In genomic region chr6:55520237-55521095, GRCm38 (mm10) we compare ENCODE assay signal across 8 mouse cellular contexts.
DNase-seq lines count a peak whose midpoint lies in the region; ATAC-seq and TF ChIP-seq lines count a peak whose summit lies in the region.

No protein-coding gene starts in this region.

- H3K27me3 ChIP-seq in ES-Bruce4 (ENCODE audit: control insufficient read depth, insufficient read depth, low read length, poor library complexity, severe bottlenecking) = no peaks in the 10 kb centered on the region
- H3K27me3 ChIP-seq in embryonic facial prominence, embryonic 15.5 days = no peaks in the 10 kb centered on the region

- H3K27ac ChIP-seq in ES-Bruce4 (ENCODE audit: insufficient read depth, low read length) = no peak overlapping the region
- no peak overlapping the region for H3K27ac ChIP-seq in embryonic facial prominence, embryonic 15.5 days (replicated peaks)

- ATAC-seq in embryonic facial prominence, embryonic 15.5 days (ENCODE audit: insufficient number of reproducible peaks, low FRiP score, low TSS enrichment, low read depth) = no peak

- intact Hi-C loops in heart, postnatal 14 days (cut with DNase I) = loop anchor here (1.0 to 10.0 kb wide), 2 partner anchors 430 to 524 kb away; no protein-coding TSS in a partner anchor

- no peak overlapping the region for H3K9ac ChIP-seq in ES-Bruce4 (ENCODE audit: low read depth, poor library complexity, severe bottlenecking)
- H3K9ac ChIP-seq in embryonic facial prominence, embryonic 15.5 days = no peak overlapping the region

- 54% methylated on average over 11 of the region's 11 CpGs for WGBS in embryonic facial prominence, embryonic 15.5 days

- no peak for TF ChIP-seq POLR2A in ES-Bruce4 (IDR thresholded peaks at IDR 0.05; ENCODE audit: insufficient read depth, low read length)

- no peaks in the 10 kb centered on the region for H3K4me1 ChIP-seq in ES-Bruce4 (ENCODE audit: control insufficient read depth, insufficient read depth, low read length)
- no peaks in the 10 kb centered on the region for H3K4me1 ChIP-seq in embryonic facial prominence, embryonic 15.5 days

- peak; percentile 37 to 52 for DNase-seq in adrenal gland, postnatal 36 days
- peak; percentile 36 to 59 for DNase-seq in heart, postnatal 14 days
- peak; percentile 47 to 58 for DNase-seq in kidney, postnatal 36 days
- peak; percentile 16 for DNase-seq in lung, postnatal 25 days (ENCODE audit: low spot score)
- DNase-seq in right cerebral cortex, postnatal 4 days = peak; percentile 79
- DNase-seq in B cell, adult 2 months = no peak

- no peak for TF ChIP-seq EP300 in ES-Bruce4 (IDR thresholded peaks at IDR 0.05; ENCODE audit: insufficient read depth, low read depth, low read length)

- peak; percentile 3 for TF ChIP-seq CTCF in ES-Bruce4 (IDR thresholded peaks at IDR 0.05; ENCODE audit: low read depth, low read length)

- H3K4me3 ChIP-seq in ES-Bruce4 (ENCODE audit: low read depth, low read length) = no peak overlapping the region
- 0 out of 2 replicates have a peak overlapping the region, but pooled peaks have one; percentile 18 for H3K4me3 ChIP-seq in embryonic facial prominence, embryonic 15.5 days (replicated peaks)

- peak overlapping the region; percentile 24 for H3K4me2 ChIP-seq in embryonic facial prominence, embryonic 15.5 days (replicated peaks)

- no peaks in the 10 kb centered on the region for H3K9me3 ChIP-seq in ES-Bruce4 (replicated peaks; ENCODE audit: control insufficient read depth, insufficient read depth, low read length, poor library complexity, severe bottlenecking)
- no peaks in the 10 kb centered on the region for H3K9me3 ChIP-seq in embryonic facial prominence, embryonic 15.5 days (replicated peaks)

- H3K36me3 ChIP-seq in ES-Bruce4 (ENCODE audit: control insufficient read depth, insufficient read depth, low read length, poor library complexity, severe bottlenecking) = no peaks in the 10 kb centered on the region
- H3K36me3 ChIP-seq in embryonic facial prominence, embryonic 15.5 days = no peaks in the 10 kb centered on the region

Comparison
In these comparisons a context has a peak if more than half of its experiments do, and no peak if none do; other contexts are left out.
1. DNase-seq: peak in adrenal gland, postnatal 36 days (2 of 2), heart, postnatal 14 days (2 of 2), kidney, postnatal 36 days (2 of 2), lung, postnatal 25 days (single experiment) and right cerebral cortex, postnatal 4 days (single experiment); none in B cell, adult 2 months (0 of 2).